In the genomic region with DNA sequence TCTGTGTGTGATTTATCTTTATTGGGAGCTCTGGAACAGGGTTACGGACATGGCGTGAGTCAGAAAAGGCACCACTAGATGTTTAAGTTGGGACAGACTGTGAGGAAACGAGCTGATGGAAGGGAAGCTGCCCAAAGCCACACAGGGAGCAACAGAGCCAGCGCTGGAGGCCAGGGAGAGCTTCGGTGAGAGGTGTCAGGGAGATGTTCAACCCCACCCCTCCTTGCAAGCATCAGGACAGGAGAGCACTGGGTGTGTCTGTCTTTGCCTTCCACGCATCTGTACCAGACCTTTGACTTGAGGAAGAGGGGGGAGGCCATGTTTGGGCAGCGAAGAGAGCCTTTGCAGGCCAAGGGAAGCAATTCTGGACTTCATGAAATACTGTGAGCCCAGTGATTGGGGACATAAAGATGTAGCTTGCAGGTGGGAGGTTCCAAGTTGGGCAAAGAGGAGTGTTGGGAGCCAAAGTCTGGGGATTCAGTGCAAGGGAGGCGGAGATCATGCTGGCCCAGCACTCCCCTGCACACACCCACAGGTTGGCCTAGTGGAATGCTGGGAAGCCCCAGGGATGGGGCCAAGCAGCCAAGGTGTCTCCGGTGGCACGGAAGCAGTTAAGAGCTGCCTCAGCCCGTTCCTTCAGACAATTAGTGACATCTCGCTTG, we compare ENCODE assay signal across 8 mouse cellular contexts. TPM values are rescaled to one million over a fixed set of nuclear protein-coding genes. Genes with fewer than 3 reads are reported as not detected.
DNase-seq lines count a peak whose midpoint lies in the region; ATAC-seq and TF ChIP-seq lines count a peak whose summit lies in the region.

No protein-coding gene starts in this region.

- WGBS in embryonic facial prominence, embryonic 10.5 days = 21% methylated on average over 12 of the region's 12 CpGs
- 25% methylated on average over 10 of the region's 12 CpGs for WGBS in hindbrain, embryonic 16.5 days
- 23% methylated on average over 12 of the region's 12 CpGs for WGBS in midbrain, embryonic 15.5 days
- WGBS in thymus, adult 2 months = 90% methylated on average over 12 of the region's 12 CpGs

- no peak for TF ChIP-seq POLR2A in thymus, adult 2 months (IDR thresholded peaks at IDR 0.05; ENCODE audit: control insufficient read depth, extremely low read depth, insufficient read depth, low read length, poor library complexity)

- peak overlapping the region; percentile 26; the same call in 1 of the 2 replicates for H3K4me2 ChIP-seq in hindbrain, embryonic 16.5 days (ENCODE audit: low read length)
- peak overlapping the region; percentile 32 for H3K4me2 ChIP-seq in midbrain, embryonic 15.5 days

- peak overlapping the region; percentile 92 for H3K27ac ChIP-seq in embryonic facial prominence, embryonic 10.5 days (replicated peaks)
- peak overlapping the region; percentile 54 for H3K27ac ChIP-seq in hindbrain, embryonic 16.5 days (ENCODE audit: low read depth, low read length)
- H3K27ac ChIP-seq in midbrain, embryonic 15.5 days = peak overlapping the region; percentile 85
- no peak overlapping the region for H3K27ac ChIP-seq in thymus, adult 2 months (ENCODE audit: control insufficient read depth, insufficient read depth, low read length)

- peak overlapping the region; percentile 4 for H3K9ac ChIP-seq in hindbrain, embryonic 16.5 days (ENCODE audit: low read depth, low read length)
- 0 out of 2 replicates have a peak overlapping the region, but pooled peaks have one; percentile 1 for H3K9ac ChIP-seq in midbrain, embryonic 15.5 days

- H3K4me3 ChIP-seq in embryonic facial prominence, embryonic 10.5 days = peak overlapping the region; percentile 38
- H3K4me3 ChIP-seq in hindbrain, embryonic 16.5 days (ENCODE audit: low read length) = no peak overlapping the region
- H3K4me3 ChIP-seq in midbrain, embryonic 15.5 days = no peak overlapping the region
- no peak overlapping the region for H3K4me3 ChIP-seq in thymus, adult 2 months (ENCODE audit: control insufficient read depth, insufficient read depth, low read length)

- peaks cover 100% of the 10 kb centered on the region for H3K4me1 ChIP-seq in embryonic facial prominence, embryonic 10.5 days
- H3K4me1 ChIP-seq in hindbrain, embryonic 16.5 days (ENCODE audit: control insufficient read depth, insufficient read depth, low read depth, low read length) = peaks cover 99% of the 10 kb centered on the region
- peaks cover 100% of the 10 kb centered on the region for H3K4me1 ChIP-seq in midbrain, embryonic 15.5 days
- peaks cover 37% of the 10 kb centered on the region for H3K4me1 ChIP-seq in thymus, adult 2 months (replicated peaks; ENCODE audit: control insufficient read depth, insufficient read depth, low read length)

- no peak for TF ChIP-seq CTCF in thymus, adult 2 months (IDR thresholded peaks at IDR 0.05; ENCODE audit: borderline replicate concordance, control insufficient read depth, extremely low read depth, insufficient read depth, low read length, poor library complexity)

- H3K27me3 ChIP-seq in embryonic facial prominence, embryonic 10.5 days (replicated peaks; ENCODE audit: low read depth, poor library complexity, severe bottlenecking) = no peaks in the 10 kb centered on the region
- no peaks in the 10 kb centered on the region for H3K27me3 ChIP-seq in hindbrain, embryonic 16.5 days (replicated peaks; ENCODE audit: control insufficient read depth, insufficient read depth, low read length)
- no peaks in the 10 kb centered on the region for H3K27me3 ChIP-seq in midbrain, embryonic 15.5 days (replicated peaks)
- no peaks in the 10 kb centered on the region for H3K27me3 ChIP-seq in thymus, adult 2 months (ENCODE audit: control insufficient read depth, insufficient read depth, low read length)

- no peak for ATAC-seq in hindbrain, embryonic 16.5 days
- peak; percentile 5; the same call in 1 of the 2 replicates for ATAC-seq in midbrain, embryonic 15.5 days (replicated peaks)

- no peaks in the 10 kb centered on the region for H3K36me3 ChIP-seq in embryonic facial prominence, embryonic 10.5 days (replicated peaks)
- no peaks in the 10 kb centered on the region for H3K36me3 ChIP-seq in hindbrain, embryonic 16.5 days (ENCODE audit: control insufficient read depth, insufficient read depth, low read length)
- H3K36me3 ChIP-seq in midbrain, embryonic 15.5 days (replicated peaks) = no peaks in the 10 kb centered on the region
- no peaks in the 10 kb centered on the region for H3K36me3 ChIP-seq in thymus, adult 2 months (ENCODE audit: control insufficient read depth, insufficient read depth, low read length)

- no peaks in the 10 kb centered on the region for H3K9me3 ChIP-seq in embryonic facial prominence, embryonic 10.5 days
- H3K9me3 ChIP-seq in hindbrain, embryonic 16.5 days (ENCODE audit: control insufficient read depth, low read length) = no peaks in the 10 kb centered on the region
- no peaks in the 10 kb centered on the region for H3K9me3 ChIP-seq in midbrain, embryonic 15.5 days

- peak; percentile 55 for DNase-seq in kidney, adult 11 months
- no peak for DNase-seq in kidney, adult 8-10 months
- DNase-seq in embryonic facial prominence, embryonic 10.5 days (ENCODE audit: low spot score) = no peak
- DNase-seq in thymus, adult 2 months = no peak
- DNase-seq in embryo, embryonic 11 days = no peak
- no peak for DNase-seq in frontal cortex, postnatal 10 days (ENCODE audit: low spot score in 2 of 2)

RNA-seq across cellular contexts. Expression of a gene that starts 35.8 kb away (rescaled TPM):
- 11.5 and 11.6 TPM in 2 replicates for polyA plus RNA-seq in embryonic facial prominence, embryonic 10.5 days (2016; fragmentation: Nextera tagmentation; extraction: Ambion mirVana)
- 10.4 and 11.6 TPM in 2 replicates for polyA plus RNA-seq in hindbrain, embryonic 16.5 days (2015; fragmentation: Nextera tagmentation; extraction: Ambion mirVana)
- 13.5 and 14.4 TPM in 2 replicates for polyA plus RNA-seq in midbrain, embryonic 15.5 days (2015; fragmentation: Nextera tagmentation; extraction: Ambion mirVana)
- 59.8 and 78.9 TPM in 2 replicates for polyA plus RNA-seq in thymus, adult 2 months (2012; rRNA removed)
